Mouse (Mus musculus): ENCODE measurements around the gene Fgfr2. TPM values are rescaled to one million over a fixed set of nuclear protein-coding genes. Genes with fewer than 3 reads are reported as not detected.

Fgfr2 gene
- polyA plus RNA-seq, 1 experiment from 2014 or later, result 11.4 TPM

DNA sequence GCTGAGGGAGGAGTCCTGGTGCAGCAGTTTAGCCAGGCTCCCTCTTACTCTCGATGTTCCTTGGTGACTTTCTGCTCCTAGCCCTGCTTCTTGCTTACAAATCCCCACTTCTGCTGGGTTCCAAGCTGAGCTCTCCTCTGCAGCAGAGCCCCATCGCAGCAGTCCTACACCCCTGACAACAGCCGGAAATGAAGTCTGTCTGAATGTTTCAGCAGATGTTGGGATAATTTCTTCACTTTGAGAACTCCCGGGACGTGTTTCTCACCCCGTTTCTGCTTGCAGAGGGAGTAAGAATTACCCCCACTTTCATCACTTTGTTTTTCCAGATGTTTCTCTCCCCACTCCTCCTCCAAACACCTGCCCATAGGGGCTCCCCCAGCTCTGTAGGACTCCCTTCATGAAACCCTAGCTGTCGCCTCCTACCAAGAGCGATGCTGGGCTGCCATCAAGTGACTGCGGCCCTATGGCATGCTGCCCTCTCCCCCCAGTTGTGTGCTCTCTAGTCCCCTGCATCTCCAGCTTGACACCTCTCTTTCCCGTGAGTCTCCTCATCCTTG lies 873.5 kb downstream of the Fgfr2 start:
- WGBS (ENCODE audit: insufficient replicate concordance), result 65% methylated on average over 10 of the region's 10 CpGs
- no peak overlapping the region for H3K27ac ChIP-seq (ENCODE audit: low read length)
- no peak overlapping the region for H3K9ac ChIP-seq (ENCODE audit: low read depth, low read length)
- no peaks in the 10 kb centered on the region for H3K36me3 ChIP-seq (ENCODE audit: control insufficient read depth, insufficient read depth)
- no peaks in the 10 kb centered on the region for H3K27me3 ChIP-seq (ENCODE audit: control insufficient read depth, insufficient read depth, low read depth, low read length)
- no peak overlapping the region for H3K4me3 ChIP-seq (ENCODE audit: low read depth, low read length)
- H3K9me3 ChIP-seq (replicated peaks; ENCODE audit: control insufficient read depth, low read length), result no peaks in the 10 kb centered on the region
- no peak for ATAC-seq (ENCODE audit: low read depth)
- H3K4me2 ChIP-seq (ENCODE audit: low read depth, low read length), result no peak overlapping the region
- no peaks in the 10 kb centered on the region for H3K4me1 ChIP-seq (ENCODE audit: control insufficient read depth, low read depth, low read length)

DNA sequence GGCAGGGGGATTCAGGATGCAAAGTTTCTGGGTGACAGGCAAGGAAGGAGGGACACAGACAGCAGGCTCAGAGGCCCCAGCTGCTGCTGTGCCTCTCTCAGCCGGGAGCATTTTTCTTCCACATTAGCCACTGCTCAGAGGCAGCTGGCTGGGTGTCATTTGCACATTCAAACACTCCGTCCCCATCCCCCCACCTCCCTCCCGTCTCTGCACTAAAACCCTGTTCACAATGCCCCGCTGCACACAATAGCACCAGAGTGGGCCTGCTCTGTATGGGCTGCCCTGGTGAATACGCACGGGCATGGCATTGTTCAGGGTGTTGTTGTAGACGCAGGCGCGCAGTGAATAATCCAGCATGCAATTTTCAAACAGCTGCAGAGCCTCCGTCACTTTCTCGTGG lies 875.6 kb downstream of the Fgfr2 start:
- 61% methylated on average over 11 of the region's 11 CpGs for WGBS (ENCODE audit: insufficient replicate concordance)

DNA sequence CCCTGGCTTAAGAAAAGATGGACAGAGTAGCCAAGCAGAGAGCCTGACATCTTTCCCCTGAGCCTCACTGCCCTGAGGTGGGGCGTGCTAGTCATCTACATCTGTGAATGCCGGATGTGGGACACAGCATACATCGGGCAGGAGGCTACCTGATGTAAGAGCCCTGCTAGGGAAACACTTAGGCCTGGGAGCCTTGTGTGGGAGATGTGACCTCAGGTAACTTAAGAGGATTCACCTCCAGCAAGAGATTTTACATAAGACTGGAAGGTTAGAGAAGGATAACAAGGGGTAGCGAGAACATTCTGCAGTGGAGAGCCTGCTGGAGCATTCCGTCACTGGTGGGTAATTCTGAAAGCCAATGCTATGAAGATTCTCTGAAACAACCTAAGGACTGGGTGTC lies 876.1 kb downstream of the Fgfr2 start:
- H3K36me3 ChIP-seq (ENCODE audit: control insufficient read depth, insufficient read depth), result no peaks in the 10 kb centered on the region
- H3K27ac ChIP-seq (ENCODE audit: low read length), result no peak overlapping the region
- no peak overlapping the region for H3K4me3 ChIP-seq (ENCODE audit: low read depth, low read length)
- no peak overlapping the region for H3K4me2 ChIP-seq (ENCODE audit: low read depth, low read length)
- 75% methylated on average over 5 of the region's 5 CpGs for WGBS (ENCODE audit: insufficient replicate concordance)
- no peaks in the 10 kb centered on the region for H3K9me3 ChIP-seq (replicated peaks; ENCODE audit: control insufficient read depth, low read length)
- H3K9ac ChIP-seq (ENCODE audit: low read depth, low read length), result no peak overlapping the region
- H3K4me1 ChIP-seq (ENCODE audit: control insufficient read depth, low read depth, low read length), result no peaks in the 10 kb centered on the region
- no peak for ATAC-seq (ENCODE audit: low read depth)
- no peaks in the 10 kb centered on the region for H3K27me3 ChIP-seq (ENCODE audit: control insufficient read depth, insufficient read depth, low read depth, low read length)

More for the DNA sequence above, 875.6 kb downstream of the Fgfr2 start:
- Histone ChIP-seq H3K4me2 (ENCODE audit: low read depth, low read length) (no peak overlapping the region), H3K27me3 (ENCODE audit: control insufficient read depth, insufficient read depth, low read depth, low read length) (no peaks in the 10 kb centered on the region), H3K9ac (ENCODE audit: low read depth, low read length) (no peak overlapping the region), H3K36me3 (ENCODE audit: control insufficient read depth, insufficient read depth) (no peaks in the 10 kb centered on the region), H3K4me1 (ENCODE audit: control insufficient read depth, low read depth, low read length) (no peaks in the 10 kb centered on the region), H3K9me3 (replicated peaks; ENCODE audit: control insufficient read depth, low read length) (no peaks in the 10 kb centered on the region), H3K4me3 (ENCODE audit: low read depth, low read length) (no peak overlapping the region), H3K27ac (ENCODE audit: low read length) (no peak overlapping the region)
- ATAC-seq (ENCODE audit: low read depth), result no peak

- Histone ChIP-seq H3K36me3 (ENCODE audit: control insufficient read depth, insufficient read depth) (no peaks in the 10 kb centered on the region), H3K27me3 (ENCODE audit: control insufficient read depth, insufficient read depth, low read depth, low read length) (no peaks in the 10 kb centered on the region), H3K9me3 (replicated peaks; ENCODE audit: control insufficient read depth, low read length) (no peaks in the 10 kb centered on the region), H3K27ac (ENCODE audit: low read length) (no peak overlapping the region), H3K4me3 (ENCODE audit: low read depth, low read length) (no peak overlapping the region), H3K4me1 (ENCODE audit: control insufficient read depth, low read depth, low read length) (no peaks in the 10 kb centered on the region), H3K9ac (ENCODE audit: low read depth, low read length) (no peak overlapping the region), H3K4me2 (ENCODE audit: low read depth, low read length) (no peak overlapping the region)
- 69% methylated on average over 6 of the region's 6 CpGs for WGBS (ENCODE audit: insufficient replicate concordance)
- ATAC-seq (ENCODE audit: low read depth), result no peak
Measured at GRCm38 (mm10) chr7:132245730-132246129, 877.4 kb downstream of the Fgfr2 start.

DNA sequence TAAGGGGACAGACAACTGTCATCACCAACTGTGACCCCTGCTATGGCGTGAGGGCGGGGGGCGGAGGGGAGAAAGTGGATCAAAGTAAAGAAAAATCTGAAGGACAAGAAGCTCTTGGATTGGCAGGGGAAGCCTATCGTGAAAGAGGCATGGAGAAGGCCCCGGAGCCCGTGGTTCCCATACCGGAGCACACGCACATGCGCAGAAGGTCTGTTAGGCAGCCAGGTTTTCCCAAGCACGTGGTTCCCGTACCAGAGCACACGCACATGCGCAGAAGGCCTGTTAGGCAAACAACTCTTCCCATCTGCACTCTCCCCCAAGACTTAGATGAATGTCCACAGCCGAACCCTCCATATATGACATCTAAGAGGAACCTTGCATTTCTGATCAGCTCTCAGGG lies 878.5 kb downstream of the Fgfr2 start:
- H3K4me2 ChIP-seq (ENCODE audit: low read depth, low read length), result no peak overlapping the region
- no peak overlapping the region for H3K4me3 ChIP-seq (ENCODE audit: low read depth, low read length)
- H3K4me1 ChIP-seq (ENCODE audit: control insufficient read depth, low read depth, low read length), result no peaks in the 10 kb centered on the region
- 76% methylated on average over 14 of the region's 14 CpGs for WGBS (ENCODE audit: insufficient replicate concordance)
- H3K9ac ChIP-seq (ENCODE audit: low read depth, low read length), result no peak overlapping the region
- no peaks in the 10 kb centered on the region for H3K27me3 ChIP-seq (ENCODE audit: control insufficient read depth, insufficient read depth, low read depth, low read length)
- no peaks in the 10 kb centered on the region for H3K36me3 ChIP-seq (ENCODE audit: control insufficient read depth, insufficient read depth)
- no peaks in the 10 kb centered on the region for H3K9me3 ChIP-seq (replicated peaks; ENCODE audit: control insufficient read depth, low read length)
- no peak for ATAC-seq (ENCODE audit: low read depth)
- H3K27ac ChIP-seq (ENCODE audit: low read length), result no peak overlapping the region

- Histone ChIP-seq H3K36me3 (ENCODE audit: control insufficient read depth, insufficient read depth) (no peaks in the 10 kb centered on the region), H3K4me1 (ENCODE audit: control insufficient read depth, low read depth, low read length) (no peaks in the 10 kb centered on the region), H3K4me3 (ENCODE audit: low read depth, low read length) (no peak overlapping the region), H3K4me2 (ENCODE audit: low read depth, low read length) (no peak overlapping the region), H3K9me3 (replicated peaks; ENCODE audit: control insufficient read depth, low read length) (no peaks in the 10 kb centered on the region), H3K27me3 (ENCODE audit: control insufficient read depth, insufficient read depth, low read depth, low read length) (no peaks in the 10 kb centered on the region), H3K27ac (ENCODE audit: low read length) (no peak overlapping the region), H3K9ac (ENCODE audit: low read depth, low read length) (no peak overlapping the region)
- 52% methylated on average over 5 of the region's 5 CpGs for WGBS (ENCODE audit: insufficient replicate concordance)
- peak; percentile 28; the same call in 1 of the 2 replicates for ATAC-seq (ENCODE audit: low read depth)
Measured at GRCm38 (mm10) chr7:132243225-132243624, 879.9 kb downstream of the Fgfr2 start.

GRCm38 (mm10) chr7:132242617-132243141 lies 880.5 kb downstream of the Fgfr2 start:
- 22% methylated on average over 4 of the region's 4 CpGs for WGBS (ENCODE audit: insufficient replicate concordance)
- no peak overlapping the region for H3K4me3 ChIP-seq (ENCODE audit: low read depth, low read length)
- no peaks in the 10 kb centered on the region for H3K4me1 ChIP-seq (ENCODE audit: control insufficient read depth, low read depth, low read length)
- H3K9ac ChIP-seq (ENCODE audit: low read depth, low read length), result no peak overlapping the region
- H3K27me3 ChIP-seq (ENCODE audit: control insufficient read depth, insufficient read depth, low read depth, low read length), result no peaks in the 10 kb centered on the region
- no peak overlapping the region for H3K27ac ChIP-seq (ENCODE audit: low read length)
- no peaks in the 10 kb centered on the region for H3K36me3 ChIP-seq (ENCODE audit: control insufficient read depth, insufficient read depth)
- no peak overlapping the region for H3K4me2 ChIP-seq (ENCODE audit: low read depth, low read length)
- peak; percentile 56 for ATAC-seq (ENCODE audit: low read depth)
- H3K9me3 ChIP-seq (replicated peaks; ENCODE audit: control insufficient read depth, low read length), result no peaks in the 10 kb centered on the region

GRCm38 (mm10) chr7:132238921-132239320 lies 884.2 kb downstream of the Fgfr2 start:
- Histone ChIP-seq H3K4me2 (ENCODE audit: low read depth, low read length) (no peak overlapping the region), H3K4me3 (ENCODE audit: low read depth, low read length) (no peak overlapping the region), H3K36me3 (ENCODE audit: control insufficient read depth, insufficient read depth) (no peaks in the 10 kb centered on the region), H3K9ac (ENCODE audit: low read depth, low read length) (no peak overlapping the region), H3K27ac (ENCODE audit: low read length) (no peak overlapping the region), H3K4me1 (ENCODE audit: control insufficient read depth, low read depth, low read length) (no peaks in the 10 kb centered on the region), H3K9me3 (replicated peaks; ENCODE audit: control insufficient read depth, low read length) (no peaks in the 10 kb centered on the region), H3K27me3 (ENCODE audit: control insufficient read depth, insufficient read depth, low read depth, low read length) (no peaks in the 10 kb centered on the region)
- ATAC-seq (ENCODE audit: low read depth), result no peak
- WGBS (ENCODE audit: insufficient replicate concordance), result 58% methylated on average over 3 of the region's 3 CpGs

DNA sequence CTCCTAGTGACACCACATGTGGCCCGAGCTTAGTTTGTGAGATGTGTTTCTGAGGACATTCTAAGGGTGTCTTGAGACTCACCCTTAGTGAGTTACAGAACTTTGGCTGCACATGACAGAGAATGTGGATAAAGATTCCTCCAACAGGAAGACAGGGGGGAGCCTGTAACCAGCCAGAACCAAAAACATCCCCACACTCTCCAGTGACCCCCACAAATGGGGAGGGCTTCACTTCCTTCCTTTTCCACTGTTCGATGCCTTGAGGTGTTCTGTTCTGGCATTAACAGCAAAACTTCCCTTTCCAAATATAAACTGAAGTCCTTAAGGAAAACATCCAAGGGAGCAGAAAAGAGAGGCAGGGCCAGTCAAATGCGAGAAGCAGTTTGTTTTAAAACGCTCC lies 886.0 kb downstream of the Fgfr2 start:
- H3K4me1 ChIP-seq (ENCODE audit: control insufficient read depth, low read depth, low read length), result no peaks in the 10 kb centered on the region
- no peak overlapping the region for H3K27ac ChIP-seq (ENCODE audit: low read length)
- H3K4me3 ChIP-seq (ENCODE audit: low read depth, low read length), result no peak overlapping the region
- no peaks in the 10 kb centered on the region for H3K36me3 ChIP-seq (ENCODE audit: control insufficient read depth, insufficient read depth)
- no peak overlapping the region for H3K4me2 ChIP-seq (ENCODE audit: low read depth, low read length)
- WGBS (ENCODE audit: insufficient replicate concordance), result 55% methylated on average over 4 of the region's 4 CpGs
- no peaks in the 10 kb centered on the region for H3K9me3 ChIP-seq (replicated peaks; ENCODE audit: control insufficient read depth, low read length)
- H3K27me3 ChIP-seq (ENCODE audit: control insufficient read depth, insufficient read depth, low read depth, low read length), result no peaks in the 10 kb centered on the region
- no peak for ATAC-seq (ENCODE audit: low read depth)
- no peak overlapping the region for H3K9ac ChIP-seq (ENCODE audit: low read depth, low read length)
